Mouse (Mus musculus) cerebellum, postnatal 36 days (tissue): ENCODE measurements around the gene Rhd.

ENCODE experiments used
- DNase-seq, 2 experiments: peaks; one replicate each; pipeline ENCODE4 v3.0.0; 2021 to 2022; ENCODE audit warnings: mixed read lengths in 2 of 2

The Rhd gene

GRCm38 (mm10) chr4:134937240-134938176 is 73.2 kb downstream of the Rhd start:
- DNase-seq = no peak

- no peak for DNase-seq
These were observed 75.6 kb downstream of the Rhd start for GRCm38 (mm10) chr4:134939900-134940299.

GRCm38 (mm10) chr4:134943758-134944538 is 79.6 kb downstream of the Rhd start:
- no peak for DNase-seq
